Mouse (Mus musculus) erythroblast, embryonic 14.5 days (primary cell): ENCODE results near the gene Tpcn1. TPM values are rescaled to one million over a fixed set of nuclear protein-coding genes. Genes with fewer than 3 reads are reported as not detected.
A peak's percentile ranks its signal among the peaks of the same experiment; 100 is the strongest.

Experiments
- H3K27me3 ChIP-seq: 2 replicates; pipeline ENCODE4 v1.6.1; 2012; ENCODE audit warnings: inconsistent platforms; ENCODE audit not compliant: control insufficient read depth
- H3K36me3 ChIP-seq: 2 replicates; pipeline ENCODE4 v1.6.1; 2012; ENCODE audit warnings: mild to moderate bottlenecking, inconsistent platforms; ENCODE audit not compliant: control insufficient read depth
- H3K4me1 ChIP-seq: 2 replicates; pipeline ENCODE4 v1.6.1; 2012; ENCODE audit warnings: inconsistent platforms; ENCODE audit not compliant: control insufficient read depth
- H3K4me3 ChIP-seq: replicated peaks from 2 replicates; pipeline ENCODE3; 2012; ENCODE audit warnings: moderate library complexity, mild to moderate bottlenecking, inconsistent platforms
- H3K9me3 ChIP-seq: 2 replicates; pipeline ENCODE4 v1.6.1; 2012; ENCODE audit warnings: low read length, inconsistent platforms, mixed read lengths; ENCODE audit not compliant: control insufficient read depth
- GATA1 ChIP-seq: IDR thresholded peaks from 2 replicates; pipeline ENCODE4 v1.6.1; 2012; ENCODE audit warnings: low read length, inconsistent platforms, mixed read lengths
- TAL1 ChIP-seq: IDR thresholded peaks from 3 replicates; pipeline ENCODE4 v1.6.1; 2012; ENCODE audit warnings: low read length, inconsistent platforms, mixed read lengths
- polyA plus RNA-seq: library from polyadenylated mRNA; stranded (reverse); fragments of >175 nt; gene quantifications from 2 replicates; pipeline ENCODE4 v1.2.3, GENCODE M21; 2012

Gene Tpcn1
- polyA plus RNA-seq, 1 experiment = 30.3 TPM

DNA sequence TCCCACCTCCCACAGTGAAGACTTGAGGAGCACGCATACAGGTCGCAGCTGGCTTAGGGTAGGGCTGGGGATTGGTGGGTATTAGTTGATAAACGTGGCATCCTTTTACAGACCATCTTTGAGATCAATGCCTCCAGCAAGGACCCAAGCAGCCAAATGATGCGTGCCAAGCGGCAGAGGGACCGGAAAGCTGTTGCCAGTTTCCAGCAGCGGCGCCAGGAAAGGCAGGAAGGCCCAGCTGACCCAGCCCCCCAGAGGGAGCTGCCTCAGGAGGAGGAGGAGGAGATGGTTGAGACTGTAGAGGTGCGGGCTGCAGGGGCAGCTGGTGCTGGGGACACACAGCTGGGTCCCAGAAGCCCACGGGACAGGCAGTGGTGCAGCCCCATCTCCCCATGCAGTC is 36.0 kb upstream of the Tpcn1 start:
- no peak overlapping the region for H3K4me3 ChIP-seq
- TF ChIP-seq TAL1 (no peak), GATA1 (no peak)
- no peaks in the 10 kb centered on the region for H3K9me3 ChIP-seq
- H3K36me3 ChIP-seq = peaks cover 89% of the 10 kb centered on the region
- peaks cover 8% of the 10 kb centered on the region for H3K4me1 ChIP-seq
- H3K27me3 ChIP-seq = peaks cover 2% of the 10 kb centered on the region

DNA sequence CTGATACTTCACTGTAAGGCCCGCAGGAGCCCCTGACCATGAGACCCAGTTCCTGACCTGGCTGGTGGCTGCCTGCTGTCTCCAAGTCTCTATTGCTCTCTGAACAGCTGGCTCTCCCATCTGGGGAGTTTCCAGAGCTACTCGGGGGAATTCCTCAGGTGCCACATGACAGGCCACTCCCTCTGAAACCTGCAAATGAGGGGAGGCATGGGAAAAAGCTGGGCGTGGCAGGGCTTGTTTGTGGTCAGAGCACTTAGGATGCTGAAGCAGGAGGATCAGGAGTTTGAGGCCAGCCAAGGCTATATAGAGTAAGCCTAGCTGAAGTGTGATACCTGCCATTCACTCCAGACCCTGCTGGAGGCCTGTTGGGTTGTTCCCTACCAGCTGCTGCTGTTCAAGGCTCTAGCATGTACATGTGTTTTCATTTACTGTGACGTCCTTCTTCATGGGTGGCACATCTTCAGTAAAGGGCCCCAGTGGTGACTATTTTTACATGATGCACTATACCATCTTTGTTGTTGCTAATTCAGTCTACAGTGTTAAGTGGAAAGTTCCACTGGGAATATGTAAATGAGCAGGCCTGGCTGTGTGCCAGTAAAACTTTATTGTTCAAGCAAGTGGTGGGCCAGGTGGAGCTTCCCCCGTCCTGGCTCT is 33.9 kb upstream of the Tpcn1 start:
- H3K36me3 ChIP-seq = peaks cover 99% of the 10 kb centered on the region
- no peaks in the 10 kb centered on the region for H3K27me3 ChIP-seq
- no peak for TF ChIP-seq TAL1
- TF ChIP-seq GATA1 = no peak

DNA sequence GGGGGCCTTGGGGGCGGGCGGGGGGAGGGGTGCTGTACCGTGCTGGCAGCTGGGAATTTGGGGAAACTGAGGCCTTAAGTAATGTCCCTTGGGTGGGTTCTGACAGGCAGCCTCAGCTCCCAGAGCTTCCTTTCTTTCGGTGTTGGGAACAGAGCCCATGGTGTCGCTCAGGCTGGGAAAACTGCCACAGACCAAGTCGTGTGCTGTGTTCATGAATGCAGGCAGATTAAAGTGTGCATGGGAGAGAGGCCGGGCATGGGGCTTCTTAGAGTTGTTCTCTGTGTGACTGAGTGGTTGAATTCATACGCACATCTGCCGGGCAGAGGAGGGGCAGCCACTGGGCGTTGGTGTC is 33.3 kb upstream of the Tpcn1 start:
- Histone ChIP-seq H3K4me1 (peaks cover 3% of the 10 kb centered on the region), H3K36me3 (peaks cover 99% of the 10 kb centered on the region), H3K27me3 (no peaks in the 10 kb centered on the region), H3K4me3 (no peak overlapping the region), H3K9me3 (no peaks in the 10 kb centered on the region)
- no peak for TF ChIP-seq TAL1
- no peak for TF ChIP-seq GATA1

More for the DNA sequence above, 33.9 kb upstream of the Tpcn1 start:
- H3K4me1 ChIP-seq = no peaks in the 10 kb centered on the region; the same call in 1 of the 2 replicates
- no peak overlapping the region for H3K4me3 ChIP-seq
- no peaks in the 10 kb centered on the region for H3K9me3 ChIP-seq

DNA sequence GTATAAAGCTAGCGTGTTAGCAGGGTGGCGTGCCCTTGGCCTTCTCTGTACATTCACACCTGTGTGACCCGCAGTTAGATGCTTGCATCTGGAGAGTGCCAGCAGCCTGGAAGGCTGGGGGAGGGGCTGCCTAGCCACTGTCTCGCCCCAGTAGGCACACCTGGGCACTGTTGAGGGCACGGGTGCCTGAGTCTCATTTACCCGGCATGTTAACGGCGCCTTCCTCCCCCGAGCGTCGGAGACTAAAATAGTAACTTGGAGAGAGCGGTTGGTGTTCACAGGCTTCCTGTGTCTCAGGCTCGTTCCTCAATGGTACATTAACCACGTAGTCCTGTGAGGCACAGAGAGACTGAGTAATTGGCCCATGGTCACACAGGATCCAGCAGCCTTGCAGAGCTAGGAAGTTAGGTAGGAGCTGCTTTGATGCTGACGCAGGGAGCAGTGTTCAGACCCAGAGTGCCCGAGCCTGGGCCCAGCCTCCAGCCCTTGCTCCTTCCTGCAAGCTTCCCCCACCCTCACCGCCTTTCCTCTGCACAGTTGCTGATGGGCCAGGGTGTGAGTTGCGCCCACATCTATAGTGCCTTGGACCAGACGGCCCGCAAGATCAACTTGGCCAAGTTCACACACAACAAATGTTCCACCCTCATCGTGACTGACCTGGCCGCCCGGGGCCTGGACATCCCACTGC is 32.7 kb upstream of the Tpcn1 start:
- Histone ChIP-seq H3K4me1 (peaks cover 4% of the 10 kb centered on the region), H3K27me3 (no peaks in the 10 kb centered on the region), H3K4me3 (no peak overlapping the region), H3K36me3 (peaks cover 99% of the 10 kb centered on the region), H3K9me3 (peaks cover under 1% of the 10 kb centered on the region)
- no peak for TF ChIP-seq GATA1
- no peak for TF ChIP-seq TAL1

DNA sequence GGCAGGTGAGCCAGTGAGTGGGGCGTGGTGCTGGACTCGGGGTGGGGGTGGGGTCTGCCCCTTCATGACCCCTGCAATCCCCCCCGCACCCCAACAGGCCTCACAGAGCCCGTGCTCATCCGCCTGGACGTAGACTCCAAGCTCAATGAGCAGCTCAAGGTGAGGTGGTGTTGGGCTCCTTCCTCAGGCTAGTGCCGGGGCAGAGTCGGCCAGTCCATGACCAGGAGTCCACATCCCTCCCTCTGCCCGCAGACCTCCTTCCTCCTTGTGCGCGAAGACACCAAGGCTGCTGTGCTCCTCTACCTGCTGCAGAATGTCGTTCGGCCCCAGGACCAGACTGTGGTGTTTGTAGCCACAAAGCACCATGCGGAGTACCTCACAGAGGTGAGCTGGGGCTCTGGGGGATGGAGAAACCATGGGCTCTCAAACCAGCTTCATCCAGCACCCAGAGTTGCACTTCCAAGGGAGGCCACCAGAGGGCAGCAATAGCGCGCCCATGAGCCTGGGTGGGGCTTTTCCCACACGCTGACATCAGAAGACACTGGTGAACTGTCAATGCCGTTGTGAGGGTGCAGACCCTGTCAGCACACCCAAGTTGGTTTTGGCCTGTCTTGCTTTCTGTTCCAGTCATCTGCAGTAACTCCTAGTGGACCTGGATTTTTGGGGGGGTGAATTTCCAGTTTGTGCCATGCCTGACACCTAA is 32.1 kb upstream of the Tpcn1 start:
- H3K4me1 ChIP-seq = peaks cover 4% of the 10 kb centered on the region
- peaks cover 98% of the 10 kb centered on the region for H3K36me3 ChIP-seq
- TF ChIP-seq GATA1 (no peak), TAL1 (no peak)
- H3K4me3 ChIP-seq = no peak overlapping the region
- H3K27me3 ChIP-seq = no peaks in the 10 kb centered on the region
- peaks cover 7% of the 10 kb centered on the region for H3K9me3 ChIP-seq

DNA sequence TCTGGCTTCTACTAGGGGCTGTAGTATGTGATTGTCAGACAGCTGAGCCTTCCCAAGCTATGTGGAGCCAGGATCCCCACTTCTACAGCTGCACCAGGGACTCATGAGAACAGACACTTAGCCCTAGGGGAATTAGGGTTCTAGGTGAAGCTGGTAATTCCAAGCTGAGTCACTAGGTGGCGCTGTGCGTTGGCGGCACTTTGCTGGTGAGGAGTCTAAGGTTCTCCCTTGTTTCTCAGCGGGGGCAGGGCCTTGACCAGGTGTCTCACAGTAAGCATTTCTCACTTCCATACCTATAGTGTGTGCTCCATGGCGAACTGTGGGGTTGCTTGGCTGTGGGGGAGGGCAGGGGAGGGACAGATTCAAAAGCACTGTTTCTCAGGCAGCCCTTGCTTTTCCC is 30.7 kb upstream of the Tpcn1 start:
- Histone ChIP-seq H3K4me1 (peaks cover 8% of the 10 kb centered on the region), H3K9me3 (peaks cover 7% of the 10 kb centered on the region), H3K36me3 (peaks cover 91% of the 10 kb centered on the region), H3K4me3 (no peak overlapping the region), H3K27me3 (no peaks in the 10 kb centered on the region)
- TF ChIP-seq GATA1 (no peak), TAL1 (no peak)

DNA sequence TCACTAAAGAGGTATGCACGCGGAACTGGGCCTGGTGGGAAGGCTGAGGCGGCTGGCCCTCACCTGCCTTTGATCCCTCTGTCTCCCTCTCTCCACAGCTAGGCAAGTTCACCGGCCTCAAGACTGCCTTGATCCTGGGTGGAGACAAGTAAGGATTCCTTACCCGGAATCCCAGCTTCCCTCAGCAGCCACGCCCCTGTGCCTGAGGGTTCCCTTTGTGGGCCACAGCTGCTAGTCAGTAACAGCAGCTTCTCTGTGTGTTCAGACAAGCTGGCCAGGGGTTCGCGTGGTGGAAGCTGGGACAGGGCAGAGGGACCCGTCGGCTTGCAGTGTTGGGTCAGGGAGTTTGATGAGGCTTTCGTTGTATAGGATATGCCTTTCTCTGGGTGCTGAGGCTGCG is 30.3 kb upstream of the Tpcn1 start:
- peaks cover 7% of the 10 kb centered on the region for H3K9me3 ChIP-seq
- H3K36me3 ChIP-seq = peaks cover 87% of the 10 kb centered on the region
- TF ChIP-seq TAL1 (no peak), GATA1 (no peak)
- peaks cover 12% of the 10 kb centered on the region for H3K4me1 ChIP-seq
- no peaks in the 10 kb centered on the region for H3K27me3 ChIP-seq
- H3K4me3 ChIP-seq = no peak overlapping the region

DNA sequence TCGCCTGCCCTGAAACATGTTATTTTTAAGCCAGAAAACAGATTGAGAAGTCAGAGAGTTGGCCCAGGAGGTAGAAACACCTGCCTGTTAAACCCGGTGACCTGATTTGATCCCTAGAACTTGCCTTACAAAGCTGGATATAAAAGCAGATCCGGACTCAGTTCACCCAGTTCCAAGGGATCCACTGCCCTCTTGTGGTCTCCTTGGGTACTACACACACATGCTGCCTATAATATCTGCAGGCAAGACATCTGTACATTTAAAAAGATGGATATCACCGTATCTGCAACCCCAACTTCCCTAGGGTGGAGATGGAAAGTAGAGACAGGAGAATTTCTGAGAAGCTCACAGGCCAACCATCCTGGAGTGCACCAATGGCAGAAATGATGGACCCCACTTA is 27.4 kb upstream of the Tpcn1 start:
- H3K27me3 ChIP-seq = no peaks in the 10 kb centered on the region
- H3K36me3 ChIP-seq = peaks cover 60% of the 10 kb centered on the region
- peaks cover 35% of the 10 kb centered on the region for H3K4me1 ChIP-seq
- peaks cover 7% of the 10 kb centered on the region for H3K9me3 ChIP-seq
- H3K4me3 ChIP-seq = no peak overlapping the region
- TF ChIP-seq TAL1 (no peak), GATA1 (no peak)

DNA sequence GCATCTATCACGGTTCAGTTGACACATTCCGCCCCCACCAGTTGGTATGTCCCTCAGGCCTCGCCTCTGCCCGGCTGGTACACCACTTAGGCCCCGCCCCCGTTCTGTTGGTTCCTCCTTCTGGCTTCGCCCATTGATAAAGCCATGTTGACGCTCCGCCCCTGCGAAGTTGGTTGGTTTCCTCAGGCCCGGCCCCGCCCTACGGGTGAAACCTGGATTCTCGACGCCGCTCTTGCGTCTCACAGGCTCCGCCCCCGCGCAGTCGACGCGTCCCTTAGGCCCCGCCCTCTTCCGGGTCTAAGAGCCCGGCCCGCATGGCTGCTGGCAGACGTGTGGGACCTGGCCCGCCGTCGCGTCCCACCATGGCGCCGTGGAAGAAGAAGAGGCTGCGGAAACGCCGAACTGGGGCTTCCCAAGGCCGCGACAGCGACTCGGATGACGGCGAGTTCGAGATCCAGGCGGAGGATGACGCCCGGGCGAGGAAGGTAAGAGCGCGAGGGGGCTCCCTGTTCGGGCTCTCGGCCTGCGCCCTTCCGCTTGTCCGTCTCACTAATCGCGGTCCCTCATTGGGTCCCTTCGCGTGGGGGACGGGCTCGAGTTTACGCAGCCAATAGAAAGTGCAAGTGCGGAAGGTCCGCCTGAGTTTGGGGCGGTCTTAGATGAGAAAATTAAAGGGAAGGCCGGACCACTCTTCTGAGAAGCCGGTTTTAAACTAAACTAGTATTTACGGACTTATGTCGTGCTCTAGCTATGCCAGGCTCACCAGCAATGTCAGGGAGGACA is 24.5 kb upstream of the Tpcn1 start:
- H3K9me3 ChIP-seq = peaks cover 7% of the 10 kb centered on the region
- H3K4me1 ChIP-seq = peaks cover 42% of the 10 kb centered on the region
- no peaks in the 10 kb centered on the region for H3K27me3 ChIP-seq
- peaks cover 51% of the 10 kb centered on the region for H3K36me3 ChIP-seq
- peak overlapping the region; percentile 72 for H3K4me3 ChIP-seq
- TF ChIP-seq TAL1 (no peak), GATA1 (no peak; the same call in 1 of the 2 replicates)
